ENCODE assay signal across 18 mouse cellular contexts in the genomic region with DNA sequence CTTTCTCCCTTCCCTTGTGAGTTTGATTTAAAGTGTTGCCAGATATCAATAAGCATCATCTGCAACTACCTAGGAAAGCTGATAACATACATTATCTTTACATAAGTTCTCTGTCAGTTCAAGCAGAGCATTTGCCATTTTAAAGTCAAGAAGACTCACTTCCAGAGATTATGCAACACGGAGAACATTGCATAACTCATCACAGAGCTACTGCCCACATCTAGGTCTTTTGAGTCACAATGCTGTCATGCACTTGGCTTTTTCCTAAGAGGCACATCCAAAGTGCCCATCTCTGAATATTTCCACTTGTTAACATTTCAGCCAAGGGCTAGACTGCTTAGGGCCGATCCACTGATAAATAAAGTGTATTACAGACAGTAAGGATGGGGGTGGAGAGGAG. TPM values are rescaled to one million over a fixed set of nuclear protein-coding genes. Genes with fewer than 3 reads are reported as not detected.
DNase-seq lines count a peak whose midpoint lies in the region; ATAC-seq lines count a peak whose summit lies in the region.
"Had no signal": no experiment of that assay in that cellular context is flagged by ENCODE, and none has a peak within 500 bp of the region (broad histone marks: within the 10 kb centered on the region; RNA-seq: fewer than 3 reads in every experiment).

No protein-coding gene starts in this region.

- H3K36me3 ChIP-seq in midbrain, embryonic 11.5 days (ENCODE audit: control insufficient read depth, insufficient read depth, low read length), result no peaks in the 10 kb centered on the region
- H3K36me3 ChIP-seq: embryonic facial prominence, embryonic 10.5 days; forebrain, embryonic 12.5 days; kidney, embryonic 15.5 days had no signal

- no peaks in the 10 kb centered on the region for H3K27me3 ChIP-seq in midbrain, embryonic 11.5 days (ENCODE audit: control insufficient read depth, insufficient read depth, low read length)
- H3K27me3 ChIP-seq: forebrain, embryonic 12.5 days; kidney, embryonic 15.5 days had no signal

- no peak overlapping the region for H3K4me2 ChIP-seq in midbrain, embryonic 11.5 days
- H3K4me2 ChIP-seq: forebrain, embryonic 12.5 days; kidney, embryonic 15.5 days had no signal

- DNase-seq in adrenal gland, adult (ENCODE audit: inconsistent age in 2 of 2, low spot score in 1 of 2), result peak; percentile 8 to 75
- no peak for DNase-seq in adrenal gland, postnatal 4 days (ENCODE audit: low spot score in 2 of 2)
- peak; percentile 31 to 35 for DNase-seq in heart, adult 18-20 months
- DNase-seq in heart, postnatal 14 days, result no peak
- peak; percentile 38 for DNase-seq in lung, postnatal 36 days
- no peak for DNase-seq in lung, adult 18-20 months
- DNase-seq in skeletal muscle tissue, adult 2 months (ENCODE audit: low read depth, low spot score), result peak; percentile 49
- DNase-seq in midbrain, embryonic 11.5 days (ENCODE audit: low spot score, missing footprints), result no peak
- DNase-seq: gastrocnemius, postnatal 25 days; heart, postnatal 10 days; liver; lung, postnatal 10 days; midbrain, embryonic 14.5 days; retina, postnatal 1 day; thymus, adult 2 months had no signal

- no peaks in the 10 kb centered on the region for H3K4me1 ChIP-seq in midbrain, embryonic 11.5 days (ENCODE audit: control insufficient read depth, insufficient read depth, low read length)
- H3K4me1 ChIP-seq: embryonic facial prominence, embryonic 10.5 days; forebrain, embryonic 12.5 days; kidney, embryonic 15.5 days had no signal

- no peak for ATAC-seq in midbrain, embryonic 11.5 days (ENCODE audit: low FRiP score)

- 92% methylated on average over 2 of the region's 2 CpGs for WGBS in midbrain, embryonic 11.5 days

- intact Hi-C loops in heart, postnatal 14 days (cut with DNase I), result no loop called here

- no peak overlapping the region for H3K4me3 ChIP-seq in midbrain, embryonic 11.5 days (ENCODE audit: low read depth, low read length)
- H3K4me3 ChIP-seq: embryonic facial prominence, embryonic 10.5 days; forebrain, embryonic 12.5 days; kidney, embryonic 15.5 days had no signal

- no peak overlapping the region for H3K27ac ChIP-seq in midbrain, embryonic 11.5 days (ENCODE audit: low read depth, low read length)
- H3K27ac ChIP-seq: embryonic facial prominence, embryonic 10.5 days; forebrain, embryonic 12.5 days; kidney, embryonic 15.5 days had no signal

- H3K9ac ChIP-seq in midbrain, embryonic 11.5 days (ENCODE audit: low read length), result no peak overlapping the region
- H3K9ac ChIP-seq: forebrain, embryonic 12.5 days; kidney, embryonic 15.5 days had no signal

- no peaks in the 10 kb centered on the region for H3K9me3 ChIP-seq in midbrain, embryonic 11.5 days (ENCODE audit: control insufficient read depth, low read length)
- H3K9me3 ChIP-seq: embryonic facial prominence, embryonic 10.5 days; forebrain, embryonic 12.5 days; kidney, embryonic 15.5 days had no signal

RNA-seq across cellular contexts. Expression of gene Adam22, which starts 55.6 kb away (rescaled TPM):
- 10 to 100 TPM in 1 of 2 experiments, 1 to 10 TPM in 1; 9.3 to 10.6 TPM for total RNA-seq in adrenal gland, postnatal 4 days (2021)
- 1 to 10 TPM; 5.1 to 5.7 TPM for total RNA-seq in heart, adult 18-20 months (2021)
- total RNA-seq in heart, postnatal 14 days (2021), result 1 to 10 TPM; 4.2 to 4.5 TPM
- polyA plus RNA-seq in midbrain, embryonic 11.5 days (2014; fragmentation: Nextera tagmentation; extraction: Ambion mirVana), result 14.8 and 15.7 TPM in 2 replicates

Comparison
In these comparisons a context has a peak if more than half of its experiments do, and no peak if none do; other contexts are left out.
1. DNase-seq: peak in adrenal gland, adult (2 of 2), heart, adult 18-20 months (2 of 2), lung, postnatal 36 days (single experiment) and skeletal muscle tissue, adult 2 months (single experiment); none in adrenal gland, postnatal 4 days (0 of 2), heart, postnatal 14 days (0 of 2), lung, adult 18-20 months (0 of 2) and midbrain, embryonic 11.5 days (single experiment).